Mouse (Mus musculus) lung, embryonic 15.5 days (tissue): ENCODE measurements around the gene Olfr768. TPM values are rescaled to one million over a fixed set of nuclear protein-coding genes. Genes with fewer than 3 reads are reported as not detected.
"Not testable (repeated sequence)": the region's sequence is repeated elsewhere in the genome, so short reads cannot be mapped to it uniquely, and the experiment has no call there.

Experiments used
- ATAC-seq: fragments of 200-750 bp; cut with Nextera tagmentation; 2 replicates; pipeline ENCODE4 v1.8.0; 2017; ENCODE audit warnings: moderate number of reproducible peaks, borderline replicate concordance; ENCODE audit not compliant: low FRiP score, low TSS enrichment; ENCODE audit errors: extremely low read depth
- H3K27ac ChIP-seq: fragments of 300-500 bp; sonication (generic); 2 replicates; pipeline ENCODE4 v1.5.1; 2015; ENCODE audit warnings: moderate library complexity, mild to moderate bottlenecking, inconsistent platforms
- H3K27me3 ChIP-seq: fragments of 300-500 bp; sonication (generic); 2 replicates; pipeline ENCODE4 v1.6.1; 2015; ENCODE audit warnings: inconsistent platforms
- H3K36me3 ChIP-seq: fragments of 300-500 bp; sonication (generic); 2 replicates; pipeline ENCODE4 v1.6.1; 2015; ENCODE audit warnings: inconsistent platforms
- H3K4me1 ChIP-seq: fragments of 300-500 bp; sonication (generic); 2 replicates; pipeline ENCODE4 v1.6.1; 2015; ENCODE audit warnings: inconsistent platforms
- H3K4me2 ChIP-seq: fragments of 300-500 bp; sonication (generic); 2 replicates; pipeline ENCODE4 v1.6.1; 2015; ENCODE audit warnings: inconsistent platforms, mild to moderate bottlenecking, moderate library complexity
- H3K4me3 ChIP-seq: fragments of 300-500 bp; sonication (generic); 2 replicates; pipeline ENCODE4 v1.5.1; 2015; ENCODE audit warnings: mild to moderate bottlenecking, inconsistent platforms
- H3K9ac ChIP-seq: fragments of 300-500 bp; sonication (generic); 2 replicates; pipeline ENCODE4 v1.6.1; 2015; ENCODE audit warnings: inconsistent platforms
- H3K9me3 ChIP-seq: fragments of 300-500 bp; sonication (generic); 2 replicates; pipeline ENCODE4 v1.6.1; 2016; ENCODE audit warnings: inconsistent platforms
- WGBS: fragments of 180-500 bp; shearing (Covaris S2); methylation state at CpG from one replicate; pipeline ENCODE4 v1.1.7; 2015; 5-methylcytosine and 5-hydroxymethylcytosine counted together
- polyA plus RNA-seq: library from polyadenylated mRNA; unstranded; fragments of >200 nt; fragmentation: Nextera tagmentation; extraction: Ambion mirVana; gene quantifications from 2 replicates; pipeline ENCODE4 v1.2.1, GENCODE M21; 2015

The Olfr768 gene
- not detected in 2 replicates for polyA plus RNA-seq

GRCm38 (mm10) chr10:129099275-129099674 is at the start of gene Olfr768:
Olfr768 (minus strand) TSS chr10:129099375.
- H3K4me1 ChIP-seq: no peaks in the 10 kb centered on the region
- no peaks in the 10 kb centered on the region for H3K36me3 ChIP-seq
- WGBS: 73% methylated on average over 1 of the region's 1 CpGs
- no peaks in the 10 kb centered on the region for H3K27me3 ChIP-seq
- no peak within 1 kb of the TSS for H3K4me2 ChIP-seq
- H3K9me3 ChIP-seq: no peaks in the 10 kb centered on the region
- no peak within 1 kb of the TSS for H3K4me3 ChIP-seq
- no peak for ATAC-seq
- no peak within 1 kb of the TSS for H3K9ac ChIP-seq
- no peak within 1 kb of the TSS for H3K27ac ChIP-seq

- 65% methylated on average over 2 of the region's 2 CpGs for WGBS
- H3K9me3 ChIP-seq: no peaks in the 10 kb centered on the region
- H3K4me1 ChIP-seq: no peaks in the 10 kb centered on the region
- H3K9ac ChIP-seq: no peak within 1 kb of the TSS
- no peaks in the 10 kb centered on the region for H3K36me3 ChIP-seq
- no peak for ATAC-seq
- no peak within 1 kb of the TSS for H3K27ac ChIP-seq
- H3K4me3 ChIP-seq: no peak within 1 kb of the TSS
- no peaks in the 10 kb centered on the region for H3K27me3 ChIP-seq
- no peak within 1 kb of the TSS for H3K4me2 ChIP-seq
Measured at GRCm38 (mm10) chr10:129138898-129139297, 39.7 kb upstream of the Olfr768 start, which contains the start of gene Olfr770. Olfr770 (minus strand) TSS chr10:129138998.

DNA sequence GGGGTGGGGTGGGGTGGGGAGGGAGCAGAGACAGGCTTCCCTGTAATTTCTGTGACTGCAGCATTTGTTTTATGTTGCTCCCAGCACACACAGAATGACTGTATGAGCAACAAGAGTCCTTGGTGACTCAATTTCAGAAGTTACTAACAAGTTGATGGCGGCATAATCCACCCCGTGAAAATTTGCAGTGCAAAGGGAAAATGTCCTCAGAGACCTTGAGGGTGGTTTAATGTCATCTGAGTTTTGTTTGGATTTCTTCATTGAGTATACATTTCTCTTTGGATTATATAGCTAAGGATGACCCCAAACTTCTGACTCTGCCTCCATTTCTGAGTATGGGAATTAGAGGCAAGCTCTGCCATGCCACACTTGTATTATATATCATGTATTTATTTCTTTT is 18.6 kb upstream of the Olfr768 start, which contains the start of gene Olfr769:
TSS of gene Olfr769 (minus strand) at position 101 of the 400 bp plus-strand sequence.
- no peak for ATAC-seq
- no peak within 1 kb of the TSS for H3K27ac ChIP-seq
- no peaks in the 10 kb centered on the region for H3K36me3 ChIP-seq
- no peak within 1 kb of the TSS for H3K4me3 ChIP-seq
- no peaks in the 10 kb centered on the region for H3K27me3 ChIP-seq
- no peak within 1 kb of the TSS for H3K9ac ChIP-seq
- 77% methylated on average over 2 of the region's 2 CpGs for WGBS
- no peaks in the 10 kb centered on the region for H3K9me3 ChIP-seq
- H3K4me2 ChIP-seq: no peak within 1 kb of the TSS
- H3K4me1 ChIP-seq: no peaks in the 10 kb centered on the region

DNA sequence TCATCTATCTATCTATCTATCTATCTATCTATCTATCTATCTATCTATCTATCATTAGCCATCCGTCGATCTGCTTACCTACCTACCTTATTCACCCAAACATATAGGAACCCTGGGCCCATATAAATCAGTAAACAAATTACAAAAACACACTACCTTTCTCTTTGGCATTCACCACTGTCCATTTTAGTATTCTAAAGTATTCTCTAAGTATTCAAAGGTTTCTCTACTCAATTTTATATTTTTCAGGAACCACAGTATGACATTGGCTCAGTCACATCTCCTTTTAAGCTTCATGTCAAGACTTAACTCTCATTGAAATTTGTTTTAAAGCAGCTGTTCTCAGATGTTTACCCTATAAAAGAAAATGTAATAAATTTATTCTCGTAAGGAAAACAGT is 16.0 kb upstream of the Olfr768 start:
- no peaks in the 10 kb centered on the region for H3K36me3 ChIP-seq
- 85% methylated on average over 3 of the region's 3 CpGs for WGBS
- H3K4me2 ChIP-seq: no peak overlapping the region
- H3K27me3 ChIP-seq: no peaks in the 10 kb centered on the region
- no peak overlapping the region for H3K9ac ChIP-seq
- H3K4me1 ChIP-seq: no peaks in the 10 kb centered on the region
- ATAC-seq: no peak
- no peaks in the 10 kb centered on the region for H3K9me3 ChIP-seq
- H3K27ac ChIP-seq: no peak overlapping the region
- H3K4me3 ChIP-seq: no peak overlapping the region

- WGBS: 18% methylated on average over 3 of the region's 3 CpGs
- ATAC-seq: no peak
- Histone ChIP-seq H3K27ac (no peak overlapping the region), H3K9me3 (no peaks in the 10 kb centered on the region), H3K4me1 (no peaks in the 10 kb centered on the region), H3K27me3 (no peaks in the 10 kb centered on the region), H3K9ac (no peak overlapping the region), H3K4me2 (no peak overlapping the region), H3K36me3 (no peaks in the 10 kb centered on the region), H3K4me3 (no peak overlapping the region)
Measured at GRCm38 (mm10) chr10:129101231-129101630, 2.1 kb upstream of the Olfr768 start.

DNA sequence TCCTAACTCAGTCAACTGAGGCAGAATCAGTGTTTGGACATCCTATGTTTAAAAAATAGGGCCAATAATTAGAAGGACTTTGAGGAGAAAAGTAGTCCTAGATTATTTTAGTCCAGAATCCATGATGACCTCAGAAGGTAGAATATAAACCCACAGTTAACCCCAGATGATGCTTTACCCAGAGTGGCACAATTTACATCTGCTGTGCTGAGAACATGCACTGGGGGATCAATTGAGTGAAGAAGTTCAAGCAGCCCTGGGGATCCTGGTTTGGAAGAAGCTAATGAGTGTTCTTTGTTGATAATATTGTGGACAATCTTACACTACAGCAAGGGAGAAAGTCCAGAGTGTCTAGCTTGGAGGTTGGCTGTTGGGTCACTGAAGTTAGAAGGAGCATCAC is 16.4 kb downstream of the Olfr768 start, which contains the start of gene Olfr767:
TSS of gene Olfr767 (minus strand) at position 101 of the 400 bp plus-strand sequence.
- ATAC-seq, H3K9ac ChIP-seq, H3K36me3 ChIP-seq, H3K4me1 ChIP-seq, H3K4me3 ChIP-seq, H3K9me3 ChIP-seq, H3K27ac ChIP-seq, H3K4me2 ChIP-seq, H3K27me3 ChIP-seq: not testable (repeated sequence)

DNA sequence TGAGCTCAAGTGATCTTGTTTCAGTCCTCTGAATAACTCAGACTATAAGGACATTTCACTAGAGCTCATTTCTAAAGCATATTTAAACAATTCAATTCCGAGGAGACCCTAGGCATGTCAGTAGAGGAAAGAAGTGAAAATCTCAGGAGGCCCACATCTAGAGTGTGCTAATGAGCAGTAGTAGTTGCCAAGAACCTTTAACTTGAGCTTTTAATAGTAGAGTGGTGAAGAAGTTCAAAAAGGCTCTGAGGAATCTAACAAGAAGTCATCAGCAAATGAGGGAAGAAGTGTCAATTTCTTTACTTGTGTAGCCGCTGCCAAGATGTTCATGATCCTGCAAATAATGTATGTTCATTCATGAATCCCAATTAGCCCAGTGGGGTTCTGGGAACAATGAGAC is 30.3 kb downstream of the Olfr768 start, which contains the start of gene Olfr766-ps1:
TSS of gene Olfr766-ps1 (minus strand) at position 101 of the 400 bp plus-strand sequence.
- 75% methylated on average over 2 of the region's 2 CpGs for WGBS
- Histone ChIP-seq H3K9me3 (no peaks in the 10 kb centered on the region), H3K36me3 (no peaks in the 10 kb centered on the region), H3K27me3 (no peaks in the 10 kb centered on the region), H3K4me1 (no peaks in the 10 kb centered on the region), H3K9ac (no peak within 1 kb of the TSS), H3K4me3 (no peak within 1 kb of the TSS), H3K27ac (no peak within 1 kb of the TSS), H3K4me2 (no peak within 1 kb of the TSS)
- no peak for ATAC-seq

DNA sequence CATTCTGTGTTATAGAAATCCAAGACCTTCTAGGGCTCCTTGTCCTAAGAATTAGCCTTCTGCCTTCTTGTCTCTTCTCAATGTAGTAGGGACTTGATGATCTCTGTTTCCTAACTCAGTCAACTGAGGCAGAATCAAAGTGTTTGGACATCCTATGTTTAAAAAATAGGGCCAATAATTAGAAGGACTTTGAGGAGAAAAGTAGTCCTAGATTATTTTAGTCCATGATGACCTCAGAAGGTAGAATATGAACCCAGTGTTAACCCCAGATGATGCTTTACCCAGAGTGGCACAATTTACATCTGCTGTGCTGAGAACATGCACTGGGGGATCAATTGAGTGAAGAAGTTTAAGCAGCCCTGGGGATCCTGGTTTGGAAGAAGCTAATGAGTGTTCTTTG is 49.3 kb downstream of the Olfr768 start, which contains the start of gene Olfr765:
TSS of gene Olfr765 (minus strand) at position 101 of the 400 bp plus-strand sequence.
- H3K36me3 ChIP-seq, H3K4me2 ChIP-seq, H3K27me3 ChIP-seq, H3K4me1 ChIP-seq, H3K9me3 ChIP-seq, ATAC-seq, H3K27ac ChIP-seq, H3K9ac ChIP-seq, H3K4me3 ChIP-seq: not testable (repeated sequence)

Other genes starting within 250 kb of the Olfr768 start
- gene Gdf11, start 207.7 kb downstream of the Olfr768 start, polyA plus RNA-seq: 3.7 and 4.8 TPM in 2 replicates
- 552 and 585 TPM in 2 replicates for gene Cd63, start 198.4 kb downstream of the Olfr768 start, polyA plus RNA-seq
- 12.5 and 17.3 TPM in 2 replicates for gene Rdh5, start 176.5 kb downstream of the Olfr768 start, polyA plus RNA-seq
- 186 and 195 TPM in 2 replicates for gene Bloc1s1, start 175.3 kb downstream of the Olfr768 start, polyA plus RNA-seq
- 5.0 TPM in 2 replicates for gene Itga7, start 165.6 kb downstream of the Olfr768 start, polyA plus RNA-seq
- not detected in 2 replicates for gene Mettl7b, start 138.4 kb downstream of the Olfr768 start, polyA plus RNA-seq
- gene Olfr9, start 109.9 kb downstream of the Olfr768 start, polyA plus RNA-seq: not detected in 2 replicates
- gene Olfr763, start 88.6 kb downstream of the Olfr768 start, polyA plus RNA-seq: not detected in 2 replicates
- not detected in 2 replicates for gene Olfr764-ps1, start 59.5 kb downstream of the Olfr768 start, polyA plus RNA-seq
- gene Olfr765, start 49.4 kb downstream of the Olfr768 start, polyA plus RNA-seq: not detected in 2 replicates
- gene Olfr766-ps1, start 30.4 kb downstream of the Olfr768 start, polyA plus RNA-seq: not detected in 2 replicates
- not detected in 2 replicates for gene Olfr767, start 16.5 kb downstream of the Olfr768 start, polyA plus RNA-seq
- gene Olfr769, start 18.5 kb upstream of the Olfr768 start, polyA plus RNA-seq: not detected in 2 replicates
- gene Olfr770, start 39.6 kb upstream of the Olfr768 start, polyA plus RNA-seq: not detected in 2 replicates
- not detected in 2 replicates for gene Olfr771, start 65.4 kb upstream of the Olfr768 start, polyA plus RNA-seq
- gene Olfr772, start 78.5 kb upstream of the Olfr768 start, polyA plus RNA-seq: not detected in 2 replicates
- gene Olfr773, start 88.0 kb upstream of the Olfr768 start, polyA plus RNA-seq: not detected in 2 replicates
- not detected in 2 replicates for gene Olfr774, start 136.8 kb upstream of the Olfr768 start, polyA plus RNA-seq
- not detected in 2 replicates for gene Olfr775, start 149.0 kb upstream of the Olfr768 start, polyA plus RNA-seq
- gene Olfr776, start 159.8 kb upstream of the Olfr768 start, polyA plus RNA-seq: not detected in 2 replicates
- gene Olfr777, start 172.1 kb upstream of the Olfr768 start, polyA plus RNA-seq: not detected in 2 replicates
- gene Olfr780, start 218.7 kb upstream of the Olfr768 start, polyA plus RNA-seq: not detected in 2 replicates
- gene Olfr781, start 229.5 kb upstream of the Olfr768 start, polyA plus RNA-seq: not detected in 2 replicates
- not detected in 2 replicates for gene Olfr782, start 249.5 kb upstream of the Olfr768 start, polyA plus RNA-seq